Mouse (Mus musculus): Measurements from ENCODE around the gene Gm10718.
"Not testable (repeated sequence)": the region's sequence is repeated elsewhere in the genome, so short reads cannot be mapped to it uniquely, and the experiment has no call there.

DNA sequence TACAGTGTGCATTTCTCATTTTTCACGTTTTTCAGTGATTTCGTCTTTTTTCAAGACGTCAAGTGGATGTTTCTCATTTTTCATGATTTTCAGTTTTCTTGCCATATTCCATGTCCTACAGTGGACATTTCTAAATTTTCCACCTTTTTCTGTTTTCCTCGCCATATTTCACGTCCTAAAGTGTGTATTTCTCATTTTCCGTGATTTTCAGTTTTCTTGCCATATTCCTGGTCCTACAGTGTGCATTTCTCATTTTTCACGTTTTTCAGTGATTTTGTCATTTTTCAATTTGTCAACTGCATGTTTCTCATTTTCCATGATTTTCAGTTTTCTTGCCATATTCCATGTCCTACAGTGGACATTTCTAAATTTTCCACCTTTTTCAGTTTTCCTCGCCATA lies 11.0 kb downstream of the Gm10718 start, which contains the start of gene Gm17535:
- TF ChIP-seq GATA1 (IDR thresholded peaks at IDR 0.05; ENCODE audit: borderline replicate concordance, low read length); FLI1 (IDR thresholded peaks at IDR 0.05; ENCODE audit: low read length): not testable (repeated sequence)
